Mouse (Mus musculus) neural tube, embryonic 13.5 days (tissue): ENCODE measurements around the gene Rtn4r. TPM values are rescaled to one million over a fixed set of nuclear protein-coding genes. Genes with fewer than 3 reads are reported as not detected.

Source experiments
- microRNA-seq: library from miRNA; unstranded; fragments of <30 nt; microRNA quantifications from one replicate; pipeline ENCODE4, GENCODE M21; 2016
- polyA plus RNA-seq: library from polyadenylated mRNA; unstranded; fragments of >200 nt; fragmentation: Nextera tagmentation; extraction: Ambion mirVana; gene quantifications from 2 replicates; pipeline ENCODE4 v1.2.1, GENCODE M21; 2015

Rtn4r gene
- polyA plus RNA-seq, 1 experiment from 2014 or later: 23.9 TPM

Small RNA genes within 50 kb of the gene (microRNA-seq; reads per million reads assigned to microRNA genes)
- not detected for gene Mir6366

Other genes with a start within 250 kb of the Rtn4r start
- gene Gm20518, start 236.0 kb upstream of the Rtn4r start, polyA plus RNA-seq: 0.47 and 0.49 TPM in 2 replicates
- gene Tssk1, start 233.4 kb upstream of the Rtn4r start, polyA plus RNA-seq: 0.07 and 0.10 TPM in 2 replicates
- gene Dgcr2, start 229.1 kb upstream of the Rtn4r start, polyA plus RNA-seq: 86.3 and 89.6 TPM in 2 replicates
- not detected in 2 replicates for gene Tssk2, start 229.0 kb upstream of the Rtn4r start, polyA plus RNA-seq
- 43.9 and 48.2 TPM in 2 replicates for gene Ess2, start 216.3 kb upstream of the Rtn4r start, polyA plus RNA-seq
- not detected in 2 replicates for gene Gsc2, start 212.6 kb upstream of the Rtn4r start, polyA plus RNA-seq
- gene Slc25a1, start 199.4 kb upstream of the Rtn4r start, polyA plus RNA-seq: 163 and 169 TPM in 2 replicates
- gene Vpreb2, start 147.2 kb upstream of the Rtn4r start, polyA plus RNA-seq: not detected in 2 replicates
- gene Dgcr6, start 74.8 kb upstream of the Rtn4r start, polyA plus RNA-seq: 170 and 172 TPM in 2 replicates
- 3.2 and 4.7 TPM in 2 replicates for gene Prodh, start 37.4 kb upstream of the Rtn4r start, polyA plus RNA-seq
- not detected in 2 replicates for gene Ccdc188, start 90.2 kb downstream of the Rtn4r start, polyA plus RNA-seq
- gene Zdhhc8, start 107.5 kb downstream of the Rtn4r start, polyA plus RNA-seq: 15.3 and 17.0 TPM in 2 replicates
- gene Trmt2a, start 121.0 kb downstream of the Rtn4r start, polyA plus RNA-seq: 89.1 and 92.0 TPM in 2 replicates
- 432 and 457 TPM in 2 replicates for gene Ranbp1, start 121.1 kb downstream of the Rtn4r start, polyA plus RNA-seq
- 1.2 and 4.8 TPM in 2 replicates for gene Gm49776, start 130.7 kb downstream of the Rtn4r start, polyA plus RNA-seq
- gene Dgcr8, start 161.6 kb downstream of the Rtn4r start, polyA plus RNA-seq: 31.2 and 34.0 TPM in 2 replicates
- gene Tango2, start 220.5 kb downstream of the Rtn4r start, polyA plus RNA-seq: 74.0 and 79.5 TPM in 2 replicates
- 85.2 and 93.6 TPM in 2 replicates for gene Arvcf, start 220.5 kb downstream of the Rtn4r start, polyA plus RNA-seq